23 mouse cellular contexts compared by ENCODE assay signal in genomic region chr8:36339449-36339848, GRCm38 (mm10).
A peak's percentile ranks its signal among the peaks of the same experiment; 100 is the strongest.
DNase-seq lines count a peak whose midpoint lies in the region; ATAC-seq and TF ChIP-seq lines count a peak whose summit lies in the region.
"Had no signal": no experiment of that assay in that cellular context is flagged by ENCODE, and none has a peak within 500 bp of the region (broad histone marks: within the 10 kb centered on the region; RNA-seq: fewer than 3 reads in every experiment).

No protein-coding gene starts in this region.

- H3K4me1 ChIP-seq in forebrain, embryonic 13.5 days, result peaks cover 2% of the 10 kb centered on the region; the same call in 1 of the 2 replicates
- H3K4me1 ChIP-seq in forebrain, embryonic 11.5 days (replicated peaks; ENCODE audit: control insufficient read depth, insufficient read depth, low read length), result no peaks in the 10 kb centered on the region
- peaks cover 14% of the 10 kb centered on the region; the same call in 1 of the 2 replicates for H3K4me1 ChIP-seq in forebrain, embryonic 16.5 days (replicated peaks; ENCODE audit: control insufficient read depth, insufficient read depth, low read length)
- no peaks in the 10 kb centered on the region for H3K4me1 ChIP-seq in forebrain, embryonic 12.5 days
- H3K4me1 ChIP-seq: forebrain, embryonic 10.5 days had no signal

- H3K9me3 ChIP-seq in forebrain, embryonic 13.5 days (replicated peaks), result no peaks in the 10 kb centered on the region
- H3K9me3 ChIP-seq in forebrain, embryonic 11.5 days (ENCODE audit: control insufficient read depth, low read length), result no peaks in the 10 kb centered on the region
- H3K9me3 ChIP-seq in forebrain, embryonic 16.5 days (ENCODE audit: control insufficient read depth, low read length), result no peaks in the 10 kb centered on the region
- no peaks in the 10 kb centered on the region for H3K9me3 ChIP-seq in forebrain, embryonic 12.5 days
- H3K9me3 ChIP-seq: embryonic facial prominence, embryonic 13.5 days; embryonic facial prominence, embryonic 15.5 days; forebrain, embryonic 10.5 days; G1E had no signal

- no peak for DNase-seq in forebrain, embryonic 11.5 days (ENCODE audit: low spot score)
- peak; percentile 60 for DNase-seq in brain, embryonic 14.5 days (ENCODE audit: low read depth)
- DNase-seq: adrenal gland, adult 8-10 months; adrenal gland, postnatal 14 days; adrenal gland, postnatal 36 days; B cell, adult 2 months; cerebellum, adult 11 months; cerebellum, adult 8-10 months; cerebellum, adult 9-11 months; cerebellum, postnatal 36 days; embryo, embryonic 11 days had no signal

- no peak overlapping the region for H3K4me3 ChIP-seq in forebrain, embryonic 13.5 days
- H3K4me3 ChIP-seq in forebrain, embryonic 11.5 days (ENCODE audit: low read depth, low read length), result no peak overlapping the region
- no peak overlapping the region for H3K4me3 ChIP-seq in forebrain, embryonic 16.5 days (replicated peaks; ENCODE audit: low read length)
- H3K4me3 ChIP-seq in forebrain, embryonic 12.5 days (replicated peaks), result no peak overlapping the region
- H3K4me3 ChIP-seq: embryonic facial prominence, embryonic 13.5 days; embryonic facial prominence, embryonic 15.5 days; erythroblast, embryonic 14.5 days; forebrain, embryonic 10.5 days had no signal

- no peak overlapping the region for H3K4me2 ChIP-seq in forebrain, embryonic 13.5 days
- H3K4me2 ChIP-seq in forebrain, embryonic 11.5 days (ENCODE audit: low read depth, low read length, severe bottlenecking), result no peak overlapping the region
- no peak overlapping the region for H3K4me2 ChIP-seq in forebrain, embryonic 16.5 days (ENCODE audit: low read length)
- H3K4me2 ChIP-seq in forebrain, embryonic 12.5 days, result no peak overlapping the region
- H3K4me2 ChIP-seq: embryonic facial prominence, embryonic 13.5 days; embryonic facial prominence, embryonic 15.5 days had no signal

- H3K27me3 ChIP-seq in forebrain, embryonic 13.5 days, result no peaks in the 10 kb centered on the region
- no peaks in the 10 kb centered on the region for H3K27me3 ChIP-seq in forebrain, embryonic 11.5 days (ENCODE audit: control insufficient read depth, insufficient read depth, low read length)
- H3K27me3 ChIP-seq in forebrain, embryonic 16.5 days (replicated peaks; ENCODE audit: control insufficient read depth, insufficient read depth, low read length), result no peaks in the 10 kb centered on the region
- H3K27me3 ChIP-seq in forebrain, embryonic 12.5 days, result no peaks in the 10 kb centered on the region
- H3K27me3 ChIP-seq: CH12.LX; embryonic facial prominence, embryonic 13.5 days; embryonic facial prominence, embryonic 15.5 days had no signal

- no peak for ATAC-seq in forebrain, embryonic 13.5 days
- no peak for ATAC-seq in forebrain, embryonic 11.5 days (replicated peaks; ENCODE audit: low FRiP score)
- ATAC-seq in forebrain, embryonic 16.5 days, result no peak; the same call in 1 of the 2 replicates
- no peak for ATAC-seq in forebrain, embryonic 12.5 days (ENCODE audit: low FRiP score)
- ATAC-seq: activated CD4-positive, CD25-positive, alpha-beta regulatory T cell, adult 4 months; CD4-positive, CD25-positive, alpha-beta regulatory T cell, adult 4 months; Patski had no signal

- H3K36me3 ChIP-seq in forebrain, embryonic 13.5 days (ENCODE audit: poor library complexity, severe bottlenecking), result no peaks in the 10 kb centered on the region
- H3K36me3 ChIP-seq in forebrain, embryonic 11.5 days (ENCODE audit: control insufficient read depth, insufficient read depth, low read length), result no peaks in the 10 kb centered on the region
- H3K36me3 ChIP-seq in forebrain, embryonic 16.5 days (ENCODE audit: control insufficient read depth, insufficient read depth), result no peaks in the 10 kb centered on the region
- no peaks in the 10 kb centered on the region for H3K36me3 ChIP-seq in forebrain, embryonic 12.5 days (replicated peaks)
- H3K36me3 ChIP-seq: embryonic facial prominence, embryonic 13.5 days; embryonic facial prominence, embryonic 15.5 days; forebrain, embryonic 10.5 days; G1E had no signal

- no peak for TF ChIP-seq POLR2A in brain, embryonic 14.5 days (IDR thresholded peaks at IDR 0.05; ENCODE audit: borderline replicate concordance, extremely low read depth, insufficient read depth, insufficient read length, poor library complexity, severe bottlenecking)

- no peak for TF ChIP-seq CTCF in brain, embryonic 14.5 days (IDR thresholded peaks at IDR 0.05; ENCODE audit: borderline replicate concordance, extremely low read depth, insufficient read depth, insufficient read length)

- H3K27ac ChIP-seq in forebrain, embryonic 13.5 days, result peak overlapping the region; percentile 27; the same call in 1 of the 2 replicates
- H3K27ac ChIP-seq in forebrain, embryonic 11.5 days (ENCODE audit: low read depth, low read length), result no peak overlapping the region
- H3K27ac ChIP-seq in forebrain, embryonic 16.5 days (ENCODE audit: low read length), result peak overlapping the region; percentile 58; the same call in 1 of the 2 replicates
- no peak overlapping the region for H3K27ac ChIP-seq in forebrain, embryonic 12.5 days
- H3K27ac ChIP-seq: embryonic facial prominence, embryonic 13.5 days; embryonic facial prominence, embryonic 15.5 days; forebrain, embryonic 10.5 days had no signal

- H3K9ac ChIP-seq in forebrain, embryonic 13.5 days, result no peak overlapping the region
- no peak overlapping the region for H3K9ac ChIP-seq in forebrain, embryonic 11.5 days (ENCODE audit: low read length)
- H3K9ac ChIP-seq in forebrain, embryonic 16.5 days (replicated peaks; ENCODE audit: low read depth, low read length), result no peak overlapping the region
- no peak overlapping the region for H3K9ac ChIP-seq in forebrain, embryonic 12.5 days
- H3K9ac ChIP-seq: embryonic facial prominence, embryonic 13.5 days; embryonic facial prominence, embryonic 15.5 days had no signal

- WGBS in forebrain, embryonic 13.5 days, result 86% methylated on average over 6 of the region's 6 CpGs
- 94% methylated on average over 6 of the region's 6 CpGs for WGBS in forebrain, embryonic 11.5 days
- 61% methylated on average over 6 of the region's 6 CpGs for WGBS in forebrain, embryonic 16.5 days
- WGBS in forebrain, embryonic 12.5 days, result 90% methylated on average over 6 of the region's 6 CpGs

Comparison
In these comparisons a context has a peak if more than half of its experiments do, and no peak if none do; other contexts are left out.
1. H3K27ac ChIP-seq: peak in forebrain, embryonic 13.5 days (single experiment) and forebrain, embryonic 16.5 days (single experiment); none in forebrain, embryonic 11.5 days (single experiment) and forebrain, embryonic 12.5 days (single experiment).